In genomic region chr11:118368330-118368729, GRCm38 (mm10) we compare ENCODE assay signal across 10 mouse cellular contexts. TPM values are rescaled to one million over a fixed set of nuclear protein-coding genes. Genes with fewer than 3 reads are reported as not detected.
DNase-seq lines count a peak whose midpoint lies in the region; ATAC-seq and TF ChIP-seq lines count a peak whose summit lies in the region.
"Had no signal": no experiment of that assay in that cellular context is flagged by ENCODE, and none has a peak within 500 bp of the region (broad histone marks: within the 10 kb centered on the region; RNA-seq: fewer than 3 reads in every experiment).

No protein-coding gene starts in this region.

- no peak for ATAC-seq in kidney, postnatal 0 days (replicated peaks; ENCODE audit: low FRiP score, low read depth)
- no peak for ATAC-seq in kidney, embryonic 15.5 days (replicated peaks; ENCODE audit: low FRiP score)
- ATAC-seq in megakaryocyte progenitor cell, adult 5-6 weeks (replicated peaks; ENCODE audit: poor library complexity), result peak; percentile 74; the same call in 1 of the 2 replicates
- no peak for ATAC-seq in midbrain, embryonic 15.5 days (replicated peaks)

- WGBS in kidney, postnatal 0 days, result 65% methylated on average over 3 of the region's 3 CpGs
- 61% methylated on average over 3 of the region's 3 CpGs for WGBS in kidney, embryonic 15.5 days
- WGBS in midbrain, embryonic 15.5 days, result 58% methylated on average over 3 of the region's 3 CpGs

- H3K27me3 ChIP-seq in kidney, postnatal 0 days (ENCODE audit: insufficient read depth, low read length), result no peaks in the 10 kb centered on the region
- no peaks in the 10 kb centered on the region for H3K27me3 ChIP-seq in kidney, embryonic 15.5 days
- H3K27me3 ChIP-seq in midbrain, embryonic 15.5 days (replicated peaks), result no peaks in the 10 kb centered on the region

- peak; percentile 19 for DNase-seq in kidney, postnatal 0 days (ENCODE audit: low spot score)
- peak; percentile 46 to 48 for DNase-seq in B cell, adult 2 months
- DNase-seq in NIH3T3 (ENCODE audit: low read depth), result peak; percentile 59
- no peak for DNase-seq in spleen, adult 18-20 months
- DNase-seq in cerebellum, adult 8-10 months, result no peak

- H3K4me3 ChIP-seq in kidney, postnatal 0 days (replicated peaks; ENCODE audit: low read depth, low read length), result no peak overlapping the region
- H3K4me3 ChIP-seq in kidney, embryonic 15.5 days (replicated peaks), result no peak overlapping the region
- no peak overlapping the region for H3K4me3 ChIP-seq in midbrain, embryonic 15.5 days
- H3K4me3 ChIP-seq: heart, embryonic 13.5 days had no signal

- H3K27ac ChIP-seq in kidney, postnatal 0 days, result no peak overlapping the region
- no peak overlapping the region for H3K27ac ChIP-seq in kidney, embryonic 15.5 days
- H3K27ac ChIP-seq in midbrain, embryonic 15.5 days, result no peak overlapping the region
- H3K27ac ChIP-seq: heart, embryonic 13.5 days had no signal

- H3K4me1 ChIP-seq in kidney, postnatal 0 days (replicated peaks; ENCODE audit: insufficient read depth, low read length), result peaks cover 8% of the 10 kb centered on the region
- H3K4me1 ChIP-seq in kidney, embryonic 15.5 days, result peaks cover 25% of the 10 kb centered on the region
- peaks cover 4% of the 10 kb centered on the region for H3K4me1 ChIP-seq in midbrain, embryonic 15.5 days

- no peaks in the 10 kb centered on the region for H3K9me3 ChIP-seq in kidney, postnatal 0 days (replicated peaks; ENCODE audit: low read length)
- no peaks in the 10 kb centered on the region for H3K9me3 ChIP-seq in kidney, embryonic 15.5 days (replicated peaks)
- no peaks in the 10 kb centered on the region for H3K9me3 ChIP-seq in midbrain, embryonic 15.5 days
- H3K9me3 ChIP-seq: heart, embryonic 13.5 days had no signal

- no peaks in the 10 kb centered on the region for H3K36me3 ChIP-seq in kidney, postnatal 0 days (ENCODE audit: insufficient read depth, low read length)
- no peaks in the 10 kb centered on the region for H3K36me3 ChIP-seq in kidney, embryonic 15.5 days
- no peaks in the 10 kb centered on the region for H3K36me3 ChIP-seq in midbrain, embryonic 15.5 days (replicated peaks)
- H3K36me3 ChIP-seq: heart, embryonic 13.5 days had no signal

- H3K9ac ChIP-seq in kidney, postnatal 0 days (ENCODE audit: low read depth, low read length), result no peak overlapping the region
- no peak overlapping the region for H3K9ac ChIP-seq in kidney, embryonic 15.5 days
- no peak overlapping the region for H3K9ac ChIP-seq in midbrain, embryonic 15.5 days
- H3K9ac ChIP-seq: heart, embryonic 13.5 days had no signal

- H3K4me2 ChIP-seq in kidney, postnatal 0 days (ENCODE audit: low read length), result no peak overlapping the region
- H3K4me2 ChIP-seq in kidney, embryonic 15.5 days, result no peak overlapping the region
- no peak overlapping the region for H3K4me2 ChIP-seq in midbrain, embryonic 15.5 days
- H3K4me2 ChIP-seq: heart, embryonic 13.5 days had no signal

- peak; percentile 63 for TF ChIP-seq CTCF in kidney, postnatal 0 days (IDR thresholded peaks at IDR 0.05; ENCODE audit: low read depth)

RNA-seq across cellular contexts. Expression of gene Timp2, which starts 12.8 kb away (rescaled TPM):
- polyA plus RNA-seq in kidney, postnatal 0 days (2015; fragmentation: Nextera tagmentation; extraction: Ambion mirVana), result 81.0 and 88.4 TPM in 2 replicates
- polyA plus RNA-seq in kidney, embryonic 15.5 days (2015; fragmentation: Nextera tagmentation; extraction: Ambion mirVana), result 84.4 and 87.7 TPM in 2 replicates
- total RNA-seq in megakaryocyte progenitor cell, adult 5-6 weeks (2015), result 7.4 and 9.5 TPM in 2 replicates
- total RNA-seq in megakaryocyte progenitor cell, adult 5-6 weeks (2017), result 9.7 and 10.1 TPM in 2 replicates
- polyA plus RNA-seq in midbrain, embryonic 15.5 days (2015; fragmentation: Nextera tagmentation; extraction: Ambion mirVana), result 83.4 and 83.6 TPM in 2 replicates

RNA-seq across cellular contexts. Expression of gene Cep295nl, which starts 26.0 kb away (rescaled TPM):
- 0.46 and 0.54 TPM in 2 replicates for polyA plus RNA-seq in kidney, postnatal 0 days (2015; fragmentation: Nextera tagmentation; extraction: Ambion mirVana)
- polyA plus RNA-seq in kidney, embryonic 15.5 days (2015; fragmentation: Nextera tagmentation; extraction: Ambion mirVana), result 0.44 and 0.80 TPM in 2 replicates
- 0.22 TPM in 1 of 2 replicates, not detected in the other for total RNA-seq in megakaryocyte progenitor cell, adult 5-6 weeks (2015)
- total RNA-seq in megakaryocyte progenitor cell, adult 5-6 weeks (2017), result 0.54 TPM in 1 of 2 replicates, not detected in the other
- 0.09 and 0.27 TPM in 2 replicates for polyA plus RNA-seq in midbrain, embryonic 15.5 days (2015; fragmentation: Nextera tagmentation; extraction: Ambion mirVana)
- total RNA-seq: liver, adult 2 months had no signal
- polyA plus RNA-seq: liver, adult 2 months had no signal

RNA-seq across cellular contexts. Expression of gene Lgals3bp, which starts 33.6 kb away (rescaled TPM):
- polyA plus RNA-seq in kidney, postnatal 0 days (2015; fragmentation: Nextera tagmentation; extraction: Ambion mirVana), result 68.8 and 80.3 TPM in 2 replicates
- polyA plus RNA-seq in kidney, embryonic 15.5 days (2015; fragmentation: Nextera tagmentation; extraction: Ambion mirVana), result 13.6 and 18.2 TPM in 2 replicates
- 92.3 and 118 TPM in 2 replicates for total RNA-seq in megakaryocyte progenitor cell, adult 5-6 weeks (2015)
- 51.7 and 56.3 TPM in 2 replicates for total RNA-seq in megakaryocyte progenitor cell, adult 5-6 weeks (2017)
- polyA plus RNA-seq in midbrain, embryonic 15.5 days (2015; fragmentation: Nextera tagmentation; extraction: Ambion mirVana), result 5.1 and 6.7 TPM in 2 replicates

RNA-seq across cellular contexts. Expression of gene Cant1, which starts 50.6 kb away (rescaled TPM):
- 25.7 and 25.8 TPM in 2 replicates for polyA plus RNA-seq in kidney, postnatal 0 days (2015; fragmentation: Nextera tagmentation; extraction: Ambion mirVana)
- polyA plus RNA-seq in kidney, embryonic 15.5 days (2015; fragmentation: Nextera tagmentation; extraction: Ambion mirVana), result 26.7 and 32.9 TPM in 2 replicates
- total RNA-seq in megakaryocyte progenitor cell, adult 5-6 weeks (2015), result 17.6 and 19.2 TPM in 2 replicates
- total RNA-seq in megakaryocyte progenitor cell, adult 5-6 weeks (2017), result 18.7 and 20.0 TPM in 2 replicates
- 30.6 and 35.1 TPM in 2 replicates for polyA plus RNA-seq in midbrain, embryonic 15.5 days (2015; fragmentation: Nextera tagmentation; extraction: Ambion mirVana)

RNA-seq across cellular contexts. Expression of gene C1qtnf1, which starts 59.7 kb away (rescaled TPM):
- 13.0 and 15.0 TPM in 2 replicates for polyA plus RNA-seq in kidney, postnatal 0 days (2015; fragmentation: Nextera tagmentation; extraction: Ambion mirVana)
- 5.9 and 7.2 TPM in 2 replicates for polyA plus RNA-seq in kidney, embryonic 15.5 days (2015; fragmentation: Nextera tagmentation; extraction: Ambion mirVana)
- total RNA-seq in megakaryocyte progenitor cell, adult 5-6 weeks (2015), result not detected in 2 replicates
- not detected in 2 replicates for total RNA-seq in megakaryocyte progenitor cell, adult 5-6 weeks (2017)
- polyA plus RNA-seq in midbrain, embryonic 15.5 days (2015; fragmentation: Nextera tagmentation; extraction: Ambion mirVana), result 4.2 and 4.3 TPM in 2 replicates

Comparison
In these comparisons a context has a peak if more than half of its experiments do, and no peak if none do; other contexts are left out.
1. DNase-seq: peak in kidney, postnatal 0 days (single experiment), B cell, adult 2 months (2 of 2) and NIH3T3 (single experiment); none in spleen, adult 18-20 months (0 of 2) and cerebellum, adult 8-10 months (single experiment).